Mouse (Mus musculus): ENCODE measurements around the gene Msx2.

DNA sequence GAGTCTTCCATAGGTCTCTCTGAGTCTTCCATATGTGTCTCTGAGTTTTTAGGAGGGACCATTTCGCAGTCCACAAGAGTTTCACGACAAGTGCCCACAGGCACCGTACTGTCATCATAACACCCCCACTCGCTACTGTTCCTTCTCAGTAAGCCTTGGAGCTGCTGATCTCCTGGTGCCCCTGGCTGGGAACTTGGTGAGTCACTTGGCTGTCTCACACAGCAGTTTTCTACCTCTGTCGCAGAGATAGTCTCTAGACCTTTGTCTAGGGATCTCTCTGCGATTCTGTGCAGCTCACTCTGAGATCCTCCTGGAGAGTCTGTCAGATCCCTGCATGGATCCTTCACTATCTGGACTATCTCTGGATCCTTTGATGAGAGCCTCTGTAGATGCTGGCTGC, 55.2 kb downstream of the Msx2 start:
- TF ChIP-seq CTCF (IDR thresholded peaks at IDR 0.05; ENCODE audit: low read depth, low read length) (no peak), EP300 (IDR thresholded peaks at IDR 0.05; ENCODE audit: insufficient read depth, low read depth, low read length) (no peak), POLR2A (IDR thresholded peaks at IDR 0.05; ENCODE audit: insufficient read depth, low read length) (no peak)
